Mouse (Mus musculus): Measurements from ENCODE around the gene 2900026A02Rik. TPM values are rescaled to one million over a fixed set of nuclear protein-coding genes. Genes with fewer than 3 reads are reported as not detected.

Gene 2900026A02Rik
- polyA plus RNA-seq, 1 experiment from 2014 or later, result 10.2 TPM

GRCm38 (mm10) chr5:113050581-113051185, 170.4 kb downstream of the 2900026A02Rik start:
- WGBS, result 64% methylated on average over 7 of the region's 7 CpGs
- no peak overlapping the region for H3K4me3 ChIP-seq
- H3K4me1 ChIP-seq, result peaks cover 11% of the 10 kb centered on the region
- H3K27ac ChIP-seq, result no peak overlapping the region
- H3K27me3 ChIP-seq (ENCODE audit: insufficient read depth, poor library complexity, severe bottlenecking), result peaks cover 12% of the 10 kb centered on the region; the same call in 1 of the 2 replicates
- H3K9me3 ChIP-seq, result 0 out of 2 replicates have a peak, but pooled peaks cover 3% of the 10 kb centered on the region
- H3K36me3 ChIP-seq, result no peaks in the 10 kb centered on the region
- DNase-seq (ENCODE audit: low spot score), result no peak

- no peaks in the 10 kb centered on the region for H3K36me3 ChIP-seq
- no peak overlapping the region for H3K27ac ChIP-seq
- DNase-seq (ENCODE audit: low spot score), result no peak
- peaks cover 11% of the 10 kb centered on the region for H3K4me1 ChIP-seq
- 0 out of 2 replicates have a peak, but pooled peaks cover 3% of the 10 kb centered on the region for H3K9me3 ChIP-seq
- peaks cover 12% of the 10 kb centered on the region; the same call in 1 of the 2 replicates for H3K27me3 ChIP-seq (ENCODE audit: insufficient read depth, poor library complexity, severe bottlenecking)
- H3K4me3 ChIP-seq, result no peak overlapping the region
Measured at GRCm38 (mm10) chr5:113049876-113050275, 171.2 kb downstream of the 2900026A02Rik start.

- 83% methylated on average over 10 of the region's 10 CpGs for WGBS
- DNase-seq (ENCODE audit: low spot score), result no peak
Measured at GRCm38 (mm10) chr5:113045511-113046273, 175.3 kb downstream of the 2900026A02Rik start.

GRCm38 (mm10) chr5:113043531-113043930, 177.5 kb downstream of the 2900026A02Rik start:
- no peaks in the 10 kb centered on the region for H3K27me3 ChIP-seq (ENCODE audit: insufficient read depth, poor library complexity, severe bottlenecking)
- H3K36me3 ChIP-seq, result no peaks in the 10 kb centered on the region
- 86% methylated on average over 8 of the region's 8 CpGs for WGBS
- H3K4me1 ChIP-seq, result peaks cover 26% of the 10 kb centered on the region
- DNase-seq (ENCODE audit: low spot score), result no peak
- no peak overlapping the region for H3K4me3 ChIP-seq
- H3K9me3 ChIP-seq, result peaks cover 6% of the 10 kb centered on the region; the same call in 1 of the 2 replicates
- H3K27ac ChIP-seq, result no peak overlapping the region

More at GRCm38 (mm10) chr5:113045511-113046273, 175.3 kb downstream of the 2900026A02Rik start:
- no peak overlapping the region for H3K27ac ChIP-seq
- no peak overlapping the region for H3K4me3 ChIP-seq
- 0 out of 2 replicates have a peak, but pooled peaks cover 3% of the 10 kb centered on the region for H3K9me3 ChIP-seq
- H3K4me1 ChIP-seq, result peaks cover 25% of the 10 kb centered on the region
- no peaks in the 10 kb centered on the region for H3K27me3 ChIP-seq (ENCODE audit: insufficient read depth, poor library complexity, severe bottlenecking)
- H3K36me3 ChIP-seq, result no peaks in the 10 kb centered on the region

- Histone ChIP-seq H3K27me3 (ENCODE audit: insufficient read depth, poor library complexity, severe bottlenecking) (no peaks in the 10 kb centered on the region), H3K27ac (peak overlapping the region; percentile 73; the same call in 1 of the 2 replicates), H3K36me3 (no peaks in the 10 kb centered on the region), H3K9me3 (peaks cover 3% of the 10 kb centered on the region; the same call in 1 of the 2 replicates), H3K4me3 (no peak overlapping the region), H3K4me1 (peaks cover 26% of the 10 kb centered on the region)
- no peak for DNase-seq (ENCODE audit: low spot score)
- 8% methylated on average over 5 of the region's 5 CpGs for WGBS
Measured at GRCm38 (mm10) chr5:113041567-113042071, 179.4 kb downstream of the 2900026A02Rik start.

GRCm38 (mm10) chr5:113040776-113041175, 180.3 kb downstream of the 2900026A02Rik start:
- WGBS, result 43% methylated on average over 6 of the region's 6 CpGs
- Histone ChIP-seq H3K27me3 (ENCODE audit: insufficient read depth, poor library complexity, severe bottlenecking) (no peaks in the 10 kb centered on the region), H3K9me3 (peaks cover 3% of the 10 kb centered on the region; the same call in 1 of the 2 replicates), H3K27ac (peak overlapping the region; percentile 73), H3K4me1 (peaks cover 31% of the 10 kb centered on the region), H3K36me3 (no peaks in the 10 kb centered on the region), H3K4me3 (no peak overlapping the region)
- no peak for DNase-seq (ENCODE audit: low spot score)

GRCm38 (mm10) chr5:113038601-113039000, 182.4 kb downstream of the 2900026A02Rik start:
- 89% methylated on average over 6 of the region's 6 CpGs for WGBS
- Histone ChIP-seq H3K27me3 (ENCODE audit: insufficient read depth, poor library complexity, severe bottlenecking) (no peaks in the 10 kb centered on the region), H3K27ac (no peak overlapping the region), H3K36me3 (no peaks in the 10 kb centered on the region), H3K4me3 (no peak overlapping the region), H3K4me1 (peaks cover 39% of the 10 kb centered on the region), H3K9me3 (peaks cover 3% of the 10 kb centered on the region; the same call in 1 of the 2 replicates)
- no peak for DNase-seq (ENCODE audit: low spot score)

Other genes with a start within 250 kb of the 2900026A02Rik start
- 10.6 and 13.3 TPM in 2 replicates for gene Grk3, start 205.4 kb downstream of the 2900026A02Rik start, polyA plus RNA-seq (2016; fragmentation: Nextera tagmentation; extraction: Ambion mirVana)
- gene Crybb2, start 151.1 kb downstream of the 2900026A02Rik start, polyA plus RNA-seq (2016; fragmentation: Nextera tagmentation; extraction: Ambion mirVana), result not detected in 2 replicates
- gene Crybb3, start 139.7 kb downstream of the 2900026A02Rik start, polyA plus RNA-seq (2016; fragmentation: Nextera tagmentation; extraction: Ambion mirVana), result 0.71 and 0.87 TPM in 2 replicates
- gene Tmem211, start 5.7 kb upstream of the 2900026A02Rik start, polyA plus RNA-seq (2016; fragmentation: Nextera tagmentation; extraction: Ambion mirVana), result not detected in 2 replicates
- gene Sgsm1, start 89.5 kb upstream of the 2900026A02Rik start, polyA plus RNA-seq (2016; fragmentation: Nextera tagmentation; extraction: Ambion mirVana), result 6.5 and 6.7 TPM in 2 replicates
- gene Aym1, start 136.1 kb upstream of the 2900026A02Rik start, polyA plus RNA-seq (2016; fragmentation: Nextera tagmentation; extraction: Ambion mirVana), result not detected in 2 replicates

Data from heart, embryonic 10.5 days (tissue).